Mouse (Mus musculus) forebrain, embryonic 12.5 days (tissue): ENCODE results near the gene Eef1a1. TPM values are rescaled to one million over a fixed set of nuclear protein-coding genes. Genes with fewer than 3 reads are reported as not detected.
"Not testable (repeated sequence)": the region's sequence is repeated elsewhere in the genome, so short reads cannot be mapped to it uniquely, and the experiment has no call there.

ENCODE experiments used
- ATAC-seq: fragments of 200-750 bp; cut with Nextera tagmentation; 2 replicates; pipeline ENCODE4 v1.8.0; 2017; ENCODE audit warnings: moderate TSS enrichment; ENCODE audit not compliant: low FRiP score
- H3K27ac ChIP-seq: fragments of 300-500 bp; sonication (generic); 2 replicates; pipeline ENCODE4 v1.5.1; 2016; ENCODE audit warnings: mild to moderate bottlenecking
- H3K27me3 ChIP-seq: fragments of 300-500 bp; sonication (generic); 2 replicates; pipeline ENCODE4 v1.6.1; 2016; ENCODE audit warnings: mild to moderate bottlenecking
- H3K36me3 ChIP-seq: fragments of 300-500 bp; sonication (generic); replicated peaks from 2 replicates; pipeline ENCODE4 v1.6.1; 2016; ENCODE audit warnings: mild to moderate bottlenecking
- H3K4me1 ChIP-seq: fragments of 300-500 bp; sonication (generic); 2 replicates; pipeline ENCODE4 v1.6.1; 2016
- H3K4me2 ChIP-seq: fragments of 300-500 bp; sonication (generic); 2 replicates; pipeline ENCODE4 v1.6.1; 2016; ENCODE audit warnings: mild to moderate bottlenecking, moderate library complexity
- H3K4me3 ChIP-seq: fragments of 300-500 bp; sonication (generic); replicated peaks from 2 replicates; pipeline ENCODE4 v1.5.1; 2016; ENCODE audit warnings: mild to moderate bottlenecking
- H3K9ac ChIP-seq: fragments of 300-500 bp; sonication (generic); 2 replicates; pipeline ENCODE4 v1.6.1; 2016; ENCODE audit warnings: mild to moderate bottlenecking
- H3K9me3 ChIP-seq: fragments of 300-500 bp; sonication (generic); 2 replicates; pipeline ENCODE4 v1.6.1; 2016
- WGBS: fragments of 180-500 bp; shearing (Covaris S2); methylation state at CpG from one replicate; pipeline ENCODE4 v1.1.7; 2016; 5-methylcytosine and 5-hydroxymethylcytosine counted together
- polyA plus RNA-seq: library from polyadenylated mRNA; unstranded; fragments of >200 nt; fragmentation: Nextera tagmentation; extraction: Ambion mirVana; gene quantifications from 2 replicates; pipeline ENCODE4 v1.2.1, GENCODE M21; 2016

The Eef1a1 gene
- polyA plus RNA-seq, 1 experiment from 2014 or later = 3,592 TPM

DNA sequence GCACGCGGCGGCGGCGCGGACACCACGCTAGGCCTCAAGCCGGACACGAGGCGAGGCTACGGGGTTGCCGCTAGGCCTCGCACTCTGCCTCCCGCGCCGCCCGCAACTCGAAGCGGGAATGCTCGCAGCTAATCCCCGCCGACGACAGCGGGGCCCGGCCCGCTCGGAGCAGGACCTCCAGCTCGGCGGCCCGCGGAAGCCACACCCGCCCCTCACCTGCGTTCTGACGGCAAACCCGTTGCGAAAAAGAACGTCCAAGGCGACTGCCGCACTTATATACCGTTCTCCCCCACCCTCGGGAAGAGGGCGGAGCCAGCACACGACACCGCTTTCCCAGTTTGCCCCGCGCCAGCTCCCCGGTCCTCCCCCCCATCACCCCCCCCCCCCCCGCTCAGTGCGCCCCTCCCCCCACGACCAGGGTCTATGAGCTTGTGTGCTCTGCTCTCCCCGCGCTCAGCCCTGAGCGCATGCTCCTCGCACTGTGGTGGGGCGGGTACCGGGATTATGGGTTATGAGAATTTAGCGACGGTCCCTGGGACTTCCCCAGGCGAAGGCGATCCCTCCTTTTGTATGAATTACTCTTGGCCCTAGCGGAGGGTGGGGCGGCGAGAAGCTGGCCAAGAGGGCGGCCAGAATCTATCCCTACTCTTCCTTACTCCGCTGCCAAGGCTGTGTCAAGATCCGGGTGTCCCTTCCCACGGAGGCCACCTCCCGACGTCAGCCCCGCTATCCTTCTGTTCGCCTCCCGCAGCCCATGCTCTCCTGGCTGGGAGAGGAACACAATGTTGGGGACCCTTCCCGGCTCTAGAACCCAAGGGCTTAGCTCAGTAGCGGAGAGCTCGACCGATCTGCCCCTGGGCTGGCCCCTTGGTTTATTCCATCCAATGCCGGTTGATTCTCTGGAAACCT lies 7.3 kb downstream of the Eef1a1 start:
- peak overlapping the region; percentile 100 for H3K9ac ChIP-seq
- peak overlapping the region; percentile 99 for H3K27ac ChIP-seq
- H3K4me3 ChIP-seq = peak overlapping the region; percentile 97
- ATAC-seq = peak; percentile 98
- peaks cover 17% of the 10 kb centered on the region for H3K4me1 ChIP-seq
- H3K4me2 ChIP-seq = peak overlapping the region; percentile 74
- WGBS = under 1% methylated on average over 75 of the region's 77 CpGs
- peaks cover 34% of the 10 kb centered on the region for H3K36me3 ChIP-seq
- H3K9me3 ChIP-seq = no peaks in the 10 kb centered on the region
- no peaks in the 10 kb centered on the region for H3K27me3 ChIP-seq

DNA sequence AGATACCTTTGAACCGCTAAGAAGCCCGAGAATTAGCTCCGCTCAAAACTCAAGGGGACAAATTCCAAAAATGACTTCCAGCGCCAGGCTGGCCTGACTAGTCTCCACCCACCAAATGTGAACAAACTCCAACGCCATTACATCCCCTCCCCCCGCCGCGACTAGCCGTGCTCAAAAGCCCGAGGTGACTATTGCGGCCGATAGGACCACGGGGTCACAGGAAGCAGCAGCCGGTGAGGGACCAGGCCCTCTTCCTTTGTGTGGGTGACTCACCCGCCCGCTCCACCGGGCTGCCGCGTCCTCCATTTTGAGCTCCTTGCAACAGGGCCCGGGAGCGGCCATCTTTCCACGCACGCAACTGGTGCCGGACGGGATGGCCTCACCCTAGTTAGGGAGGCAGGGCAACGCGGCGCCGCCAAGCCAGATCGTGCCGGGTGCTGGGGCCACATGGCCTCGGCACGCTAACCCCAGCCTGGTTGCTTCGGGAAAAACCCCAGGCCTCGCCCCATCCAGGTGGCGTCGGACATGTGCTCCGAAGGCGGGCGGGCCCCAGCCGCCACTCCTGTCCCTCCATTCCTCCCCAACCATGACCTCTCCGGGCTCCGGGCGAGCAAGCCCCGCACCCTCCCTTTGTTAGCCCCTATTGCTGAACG lies 8.1 kb downstream of the Eef1a1 start:
- WGBS = under 1% methylated on average over 46 of the region's 46 CpGs

DNA sequence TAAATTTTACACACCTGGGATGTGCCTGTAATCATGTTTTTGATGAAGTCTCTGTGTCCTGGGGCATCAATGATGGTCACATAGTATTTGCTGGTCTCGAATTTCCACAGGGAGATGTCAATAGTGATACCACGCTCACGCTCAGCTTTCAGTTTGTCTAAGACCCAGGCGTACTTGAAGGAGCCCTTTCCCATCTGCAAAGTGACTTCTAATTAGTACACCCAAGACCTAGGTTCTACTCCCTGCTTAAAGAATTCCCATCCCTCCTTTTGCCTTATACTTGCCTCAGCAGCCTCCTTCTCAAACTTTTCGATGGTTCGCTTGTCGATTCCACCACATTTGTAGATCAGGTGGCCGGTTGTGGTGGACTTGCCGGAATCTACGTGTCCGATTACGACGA lies 8.7 kb downstream of the Eef1a1 start:
- Histone ChIP-seq H3K4me3 (peak overlapping the region; percentile 97), H3K27ac (peak overlapping the region; percentile 97; the same call in 1 of the 2 replicates), H3K9ac (peak overlapping the region; percentile 100), H3K4me1 (peaks cover 17% of the 10 kb centered on the region), H3K36me3 (peaks cover 41% of the 10 kb centered on the region), H3K4me2 (peak overlapping the region; percentile 74)
- H3K9me3 ChIP-seq, H3K27me3 ChIP-seq, ATAC-seq: not testable (repeated sequence)
- under 1% methylated on average over 13 of the region's 13 CpGs for WGBS

More for the DNA sequence above, 8.1 kb downstream of the Eef1a1 start:
- Histone ChIP-seq H3K27me3 (no peaks in the 10 kb centered on the region), H3K4me2 (peak overlapping the region; percentile 74), H3K4me1 (peaks cover 17% of the 10 kb centered on the region), H3K4me3 (peak overlapping the region; percentile 97), H3K9ac (peak overlapping the region; percentile 100), H3K9me3 (no peaks in the 10 kb centered on the region), H3K36me3 (peaks cover 39% of the 10 kb centered on the region), H3K27ac (peak overlapping the region; percentile 97)
- peak; percentile 18 for ATAC-seq

DNA sequence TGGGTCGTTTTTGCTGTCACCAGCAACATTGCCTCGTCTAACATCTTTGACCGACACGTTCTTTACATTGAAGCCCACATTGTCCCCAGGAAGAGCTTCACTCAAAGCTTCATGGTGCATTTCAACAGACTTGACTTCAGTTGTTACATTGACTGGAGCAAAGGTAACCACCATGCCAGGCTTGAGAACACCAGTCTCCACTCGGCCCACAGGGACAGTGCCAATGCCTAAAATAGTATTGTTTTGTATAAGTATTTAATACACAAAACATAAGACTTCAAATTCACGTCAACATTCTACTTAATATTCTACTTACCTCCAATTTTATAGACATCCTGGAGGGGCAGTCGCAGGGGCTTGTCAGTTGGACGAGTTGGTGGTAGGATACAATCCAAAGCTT lies 9.6 kb downstream of the Eef1a1 start:
- H3K4me1 ChIP-seq = peaks cover 17% of the 10 kb centered on the region
- peak overlapping the region; percentile 74 for H3K4me2 ChIP-seq
- 32% methylated on average over 8 of the region's 8 CpGs for WGBS
- H3K9me3 ChIP-seq, ATAC-seq, H3K27me3 ChIP-seq, H3K27ac ChIP-seq: not testable (repeated sequence)
- peak overlapping the region; percentile 47 for H3K9ac ChIP-seq
- peak overlapping the region; percentile 97 for H3K4me3 ChIP-seq
- peaks cover 42% of the 10 kb centered on the region for H3K36me3 ChIP-seq

DNA sequence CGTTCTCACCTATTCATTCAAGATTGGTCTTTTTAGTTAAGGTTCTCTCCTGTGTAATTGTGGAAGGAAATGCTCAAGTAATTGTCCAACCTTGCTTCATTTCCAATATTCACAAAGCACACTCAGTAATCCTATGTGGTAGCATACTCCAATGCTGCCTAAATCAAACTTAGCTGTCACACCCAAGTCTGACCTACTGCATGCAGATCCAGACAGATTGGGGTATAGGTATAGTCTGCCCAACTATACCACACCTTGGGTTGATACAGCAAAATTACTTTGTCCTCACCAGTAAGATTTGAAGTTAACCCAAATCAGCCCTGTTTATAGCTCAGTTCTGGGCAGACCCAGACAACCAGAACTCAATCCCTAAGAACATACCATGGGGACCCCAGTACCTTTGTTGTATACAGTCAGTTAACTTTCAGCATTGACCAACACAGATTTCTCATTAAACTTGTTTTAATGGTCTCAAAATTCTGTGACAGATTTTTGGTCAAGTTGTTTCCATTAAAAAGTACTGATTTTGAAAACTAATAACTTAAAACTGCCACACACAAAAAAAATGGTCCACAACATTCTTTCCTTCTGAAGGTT lies 10.8 kb downstream of the Eef1a1 start:
- H3K36me3 ChIP-seq = peaks cover 54% of the 10 kb centered on the region

DNA sequence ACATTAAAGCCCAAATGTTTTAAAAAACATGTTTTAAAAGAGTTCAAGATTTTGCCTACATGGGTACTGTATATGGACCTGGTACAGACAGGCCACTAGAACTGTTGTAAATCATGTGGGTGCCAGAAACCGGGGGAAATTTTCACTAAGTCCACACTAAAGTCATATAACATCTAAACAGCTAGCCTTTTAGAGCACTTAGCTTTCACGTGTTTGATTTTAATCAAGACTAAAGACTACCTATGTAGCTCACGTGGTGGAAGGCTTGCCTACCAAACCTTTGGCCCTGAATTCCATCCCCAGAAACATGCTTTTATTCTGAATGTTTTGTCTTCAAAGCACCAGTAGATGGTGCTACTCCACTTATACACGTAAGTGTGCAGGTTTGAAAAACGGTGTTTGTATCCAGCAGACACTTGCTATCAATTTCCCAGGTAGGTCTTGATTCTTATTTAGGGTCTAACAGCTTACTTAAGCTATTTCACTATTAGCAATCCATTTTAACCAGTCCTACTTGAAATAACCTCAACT lies 11.9 kb downstream of the Eef1a1 start:
- Histone ChIP-seq H3K36me3 (peaks cover 64% of the 10 kb centered on the region), H3K27ac (peak overlapping the region; percentile 54; the same call in 1 of the 2 replicates), H3K4me2 (peak overlapping the region; percentile 10; the same call in 1 of the 2 replicates), H3K9me3 (no peaks in the 10 kb centered on the region), H3K4me1 (peaks cover 11% of the 10 kb centered on the region), H3K4me3 (no peak overlapping the region), H3K9ac (no peak overlapping the region), H3K27me3 (no peaks in the 10 kb centered on the region)
- no peak for ATAC-seq
- 4% methylated on average over 5 of the region's 5 CpGs for WGBS

More for the DNA sequence above, 10.8 kb downstream of the Eef1a1 start:
- not testable (repeated sequence) for H3K4me3 ChIP-seq, ATAC-seq, H3K9ac ChIP-seq, H3K9me3 ChIP-seq, H3K4me2 ChIP-seq, H3K27me3 ChIP-seq, H3K27ac ChIP-seq
- 59% methylated on average over 1 of the region's 1 CpGs for WGBS
- peaks cover 17% of the 10 kb centered on the region for H3K4me1 ChIP-seq

DNA sequence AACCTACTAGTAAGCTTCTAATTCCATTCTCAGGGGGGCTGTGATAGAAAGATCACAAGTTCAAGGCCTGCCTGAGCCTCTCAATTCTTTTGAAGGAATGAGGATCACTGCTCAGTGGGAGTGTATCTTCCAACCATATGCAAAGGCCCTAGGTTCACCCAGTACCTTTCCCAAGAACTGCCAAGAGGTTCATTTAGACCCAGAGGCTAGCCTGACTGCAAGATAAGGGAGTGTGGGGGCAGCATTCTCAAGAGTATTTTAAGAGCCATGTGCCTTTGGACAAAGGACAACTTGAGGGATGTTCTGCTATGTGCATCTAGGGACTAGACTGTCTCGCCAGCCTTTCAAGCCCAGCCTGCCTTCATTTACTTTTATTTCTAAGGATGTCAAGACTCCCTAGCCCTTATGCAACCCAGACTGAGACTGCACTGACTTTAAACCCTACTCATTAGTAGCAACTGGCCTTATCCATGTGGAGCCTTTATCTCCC lies 12.4 kb downstream of the Eef1a1 start:
- Histone ChIP-seq H3K27ac (peak overlapping the region; percentile 54; the same call in 1 of the 2 replicates), H3K4me1 (peaks cover 11% of the 10 kb centered on the region), H3K36me3 (peaks cover 68% of the 10 kb centered on the region), H3K9ac (no peak overlapping the region), H3K27me3 (no peaks in the 10 kb centered on the region), H3K9me3 (no peaks in the 10 kb centered on the region), H3K4me2 (no peak overlapping the region), H3K4me3 (no peak overlapping the region)
- 7% methylated on average over 1 of the region's 1 CpGs for WGBS
- ATAC-seq = no peak

DNA sequence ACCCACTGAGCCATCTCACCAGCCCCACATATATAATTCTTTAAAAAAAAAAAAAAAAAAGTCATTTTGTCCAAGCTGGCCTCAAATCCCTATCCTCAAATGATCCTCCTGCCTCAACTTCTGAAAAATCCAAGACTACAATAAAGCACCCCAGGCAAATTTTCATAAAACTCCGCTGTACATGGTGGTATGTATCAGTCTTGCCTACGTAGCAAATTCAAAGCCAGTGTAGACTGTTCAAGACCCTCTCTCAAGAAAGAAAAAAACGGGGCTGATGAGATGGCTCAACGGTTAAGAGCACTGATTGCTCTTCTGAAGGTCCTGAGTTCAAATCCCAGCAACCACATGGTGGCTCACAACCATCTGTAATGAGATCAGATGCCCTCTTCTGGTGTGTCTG lies 13.1 kb downstream of the Eef1a1 start:
- 89% methylated on average over 4 of the region's 4 CpGs for WGBS
- no peak overlapping the region for H3K9ac ChIP-seq
- H3K36me3 ChIP-seq = peaks cover 71% of the 10 kb centered on the region
- H3K27me3 ChIP-seq = no peaks in the 10 kb centered on the region
- H3K4me3 ChIP-seq = no peak overlapping the region
- peaks cover 11% of the 10 kb centered on the region for H3K4me1 ChIP-seq
- no peak overlapping the region for H3K4me2 ChIP-seq
- no peak overlapping the region for H3K27ac ChIP-seq
- H3K9me3 ChIP-seq = no peaks in the 10 kb centered on the region
- ATAC-seq = no peak

DNA sequence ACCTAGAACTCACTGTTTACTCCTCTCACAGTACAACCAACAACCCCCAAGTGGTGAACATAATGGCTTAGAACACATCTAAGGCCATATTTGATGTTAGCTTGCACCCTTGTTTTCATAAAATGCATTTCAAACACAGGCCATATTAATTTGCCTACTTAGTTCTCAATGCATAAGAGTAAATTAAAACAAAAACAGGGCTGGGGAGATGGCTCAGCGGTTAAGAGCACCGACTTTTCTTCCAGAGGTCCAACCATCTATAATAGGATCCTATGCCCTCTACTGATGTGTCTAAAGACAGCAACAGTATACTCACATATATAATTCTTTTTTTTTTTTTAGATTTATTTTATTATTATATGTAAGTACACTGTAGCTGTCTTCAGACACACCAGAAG lies 13.6 kb downstream of the Eef1a1 start:
- Histone ChIP-seq H3K27me3 (no peaks in the 10 kb centered on the region), H3K36me3 (peaks cover 75% of the 10 kb centered on the region), H3K27ac (no peak overlapping the region), H3K4me2 (no peak overlapping the region), H3K9ac (no peak overlapping the region), H3K4me3 (no peak overlapping the region), H3K4me1 (peaks cover 11% of the 10 kb centered on the region), H3K9me3 (no peaks in the 10 kb centered on the region)
- WGBS = 95% methylated on average over 2 of the region's 2 CpGs
- no peak for ATAC-seq

DNA sequence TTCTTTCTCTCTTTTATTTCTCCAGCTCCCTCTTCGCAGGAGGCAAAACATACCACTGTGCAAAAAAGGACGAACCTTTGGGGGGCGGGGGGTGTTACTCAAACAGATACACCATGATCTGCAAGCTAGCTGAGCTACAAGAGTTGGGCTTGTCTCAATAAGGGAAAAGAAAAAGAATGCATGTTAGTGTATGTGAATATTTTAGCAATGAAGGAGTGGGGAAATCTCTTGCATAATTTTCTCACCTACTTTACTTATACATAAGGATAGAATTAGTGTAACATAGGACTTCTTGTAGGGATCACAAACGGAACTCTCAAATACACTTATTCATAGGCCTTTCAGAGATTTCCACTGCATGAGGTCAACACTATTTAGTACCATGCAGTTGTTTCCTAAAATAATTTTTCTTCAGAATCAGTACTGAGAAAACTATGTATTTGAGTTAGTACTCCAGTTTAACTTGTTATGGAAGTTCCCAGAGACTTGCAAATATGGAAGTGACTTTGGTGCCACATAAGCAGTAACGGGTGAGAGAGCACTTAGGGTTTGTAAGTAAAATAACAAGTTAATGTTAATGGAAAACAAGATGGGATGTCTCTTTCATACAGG lies 14.1 kb downstream of the Eef1a1 start:
- Histone ChIP-seq H3K4me2 (no peak overlapping the region), H3K27me3 (no peaks in the 10 kb centered on the region), H3K9ac (no peak overlapping the region), H3K36me3 (peaks cover 73% of the 10 kb centered on the region), H3K4me1 (peaks cover 11% of the 10 kb centered on the region), H3K27ac (no peak overlapping the region), H3K4me3 (no peak overlapping the region), H3K9me3 (no peaks in the 10 kb centered on the region)
- 90% methylated on average over 5 of the region's 5 CpGs for WGBS
- ATAC-seq = no peak

DNA sequence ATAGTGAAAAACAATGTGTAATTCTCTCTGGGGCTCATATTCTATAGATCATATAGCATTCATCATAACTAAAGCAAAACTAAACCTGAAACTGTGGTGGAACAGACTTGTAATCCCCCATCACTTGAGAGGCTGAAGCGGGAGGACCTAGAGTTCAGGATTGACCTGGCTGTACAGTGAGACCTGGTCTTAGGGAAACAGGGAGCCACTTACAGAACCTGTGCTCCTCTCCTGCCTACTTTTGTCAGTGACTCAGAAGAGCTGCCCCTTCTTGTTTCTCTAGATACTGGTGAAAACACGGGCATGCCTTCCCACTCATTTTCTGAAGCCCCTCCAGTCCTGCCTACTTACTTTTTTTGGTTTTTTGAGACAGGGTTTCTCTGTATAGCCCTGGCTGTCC lies 14.7 kb downstream of the Eef1a1 start:
- 77% methylated on average over 2 of the region's 2 CpGs for WGBS
- no peak overlapping the region for H3K27ac ChIP-seq
- H3K27me3 ChIP-seq = no peaks in the 10 kb centered on the region
- H3K4me2 ChIP-seq = no peak overlapping the region
- H3K9me3 ChIP-seq = no peaks in the 10 kb centered on the region
- H3K36me3 ChIP-seq = peaks cover 70% of the 10 kb centered on the region
- no peak overlapping the region for H3K9ac ChIP-seq
- peaks cover 7% of the 10 kb centered on the region for H3K4me1 ChIP-seq
- H3K4me3 ChIP-seq = no peak overlapping the region
- ATAC-seq = no peak
